Mouse (Mus musculus): ENCODE measurements around the gene Hoxc6. TPM values are rescaled to one million over a fixed set of nuclear protein-coding genes. Genes with fewer than 3 reads are reported as not detected.

Hoxc6 gene
- total RNA-seq, 2 experiments from 2014 or later = not detected

GRCm38 (mm10) chr15:102983716-102984115, 14.3 kb upstream of the Hoxc6 start:
- intact Hi-C loops (cut with DNase I) = loop anchor here (10.0 kb wide), 1 partner anchor 331 kb away; the partner anchor contains the start of gene Gpr84
- no peak for DNase-seq (ENCODE audit: low spot score in 2 of 2)

DNA sequence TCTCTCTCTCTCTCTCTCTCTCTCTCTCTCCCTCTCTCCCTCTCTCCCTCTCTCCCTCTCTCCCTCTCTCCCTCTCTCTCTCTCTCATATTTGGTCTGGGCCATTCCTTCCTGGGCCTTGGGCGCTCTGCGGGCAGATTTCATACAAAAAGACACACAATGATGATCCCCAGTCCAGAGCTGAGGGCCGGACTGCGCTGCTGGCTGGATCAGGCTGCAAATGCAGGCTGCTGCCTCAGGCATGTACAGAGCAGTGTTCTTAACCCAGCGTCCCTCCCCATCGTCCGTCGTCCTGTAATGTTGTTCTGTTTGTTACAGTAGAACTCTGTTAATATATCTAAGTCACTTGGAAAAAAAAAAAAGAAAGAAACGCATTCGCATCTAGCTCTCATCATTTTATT, 13.5 kb upstream of the Hoxc6 start:
- no peak for DNase-seq (ENCODE audit: low spot score in 2 of 2)
- intact Hi-C loops (cut with DNase I) = loop anchor here (10.0 kb wide), 1 partner anchor 330 kb away; the partner anchor contains the start of gene Gpr84

DNA sequence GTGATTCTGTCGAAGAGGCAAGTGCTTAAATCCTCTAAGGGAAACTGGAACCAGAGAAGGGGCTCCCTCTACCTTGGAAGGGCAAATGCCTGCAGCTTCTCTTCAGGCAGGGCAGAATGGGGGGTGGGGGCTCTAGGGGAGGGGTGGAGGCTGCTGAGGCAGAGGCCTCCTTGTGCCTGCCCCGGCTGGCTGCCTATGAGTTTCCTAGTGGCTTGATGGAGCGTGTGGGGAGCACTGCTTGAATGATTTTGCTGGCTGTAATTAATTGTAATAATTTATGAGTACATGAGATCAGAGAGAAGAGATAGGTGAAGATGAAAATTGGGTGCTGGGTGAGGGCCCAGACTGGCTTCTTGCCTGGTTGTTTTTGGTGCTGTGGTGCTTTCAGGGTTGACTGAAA, 13.1 kb upstream of the Hoxc6 start:
- intact Hi-C loops (cut with DNase I) = loop anchor here (10.0 kb wide), 1 partner anchor 330 kb away; the partner anchor contains the start of gene Gpr84
- no peak for DNase-seq (ENCODE audit: low spot score in 2 of 2)

- intact Hi-C loops (cut with DNase I) = loop anchor here (2.0 to 10.0 kb wide), 2 partner anchors 190 to 328 kb away; partner anchors contain the start of gene Gpr84
- DNase-seq (ENCODE audit: low spot score in 2 of 2) = peak; percentile 79 to 90
Observed at GRCm38 (mm10) chr15:102987124-102987833, 10.8 kb upstream of the Hoxc6 start.

GRCm38 (mm10) chr15:102988078-102988477, 10.0 kb upstream of the Hoxc6 start:
- no peak for DNase-seq (ENCODE audit: low spot score in 2 of 2)
- intact Hi-C loops (cut with DNase I) = loop anchor here (10.0 kb wide), 1 partner anchor 327 kb away; the partner anchor contains the start of gene Gpr84

DNA sequence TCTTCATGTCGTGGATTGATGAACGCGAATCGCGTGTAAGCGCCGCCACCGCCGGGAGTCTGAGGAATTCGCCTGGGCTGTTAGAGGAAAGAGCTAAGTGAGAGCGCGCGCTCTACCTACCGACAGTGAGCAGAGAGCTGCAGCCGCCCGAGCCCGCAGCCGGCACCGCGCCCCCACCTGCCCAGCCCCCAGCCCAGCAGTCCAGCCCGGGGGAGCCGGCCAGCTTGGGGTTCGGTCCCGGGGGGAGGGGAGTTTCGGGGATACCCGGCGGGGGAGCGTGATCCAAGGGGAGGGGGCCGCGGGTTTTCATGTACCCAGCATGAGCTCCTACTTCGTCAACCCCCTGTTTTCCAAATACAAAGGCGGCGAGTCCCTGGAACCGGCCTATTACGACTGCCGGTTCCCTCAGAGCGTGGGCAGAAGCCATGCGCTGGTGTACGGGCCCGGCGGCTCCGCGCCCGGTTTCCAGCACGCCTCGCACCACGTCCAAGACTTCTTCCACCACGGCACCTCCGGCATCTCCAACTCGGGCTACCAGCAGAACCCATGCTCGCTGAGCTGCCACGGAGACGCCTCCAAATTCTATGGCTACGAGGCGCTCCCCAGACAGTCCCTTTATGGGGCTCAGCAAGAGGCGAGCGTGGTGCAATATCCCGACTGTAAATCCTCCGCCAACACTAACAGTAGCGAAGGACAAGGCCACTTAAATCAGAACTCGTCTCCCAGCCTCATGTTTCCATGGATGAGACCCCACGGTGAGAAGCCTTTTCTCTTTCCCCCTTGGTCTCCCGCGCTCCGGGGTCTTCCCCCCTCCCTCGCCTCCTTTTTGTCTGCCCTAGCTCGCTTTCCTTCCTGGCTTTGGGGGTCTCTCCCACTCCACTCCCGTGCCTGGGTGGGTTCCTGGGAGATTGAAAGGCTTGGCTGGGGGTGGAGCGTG, 7.3 kb upstream of the Hoxc6 start, which contains the start of gene Hoxc8:
TSS of gene Hoxc8 (plus strand) at position 147 of the 937 bp plus-strand sequence.
- no peak for DNase-seq (ENCODE audit: low spot score in 2 of 2)
- intact Hi-C loops (cut with DNase I) = no loop called here

- DNase-seq (ENCODE audit: low spot score in 2 of 2) = no peak
- intact Hi-C loops (cut with DNase I) = no loop called here
Observed at GRCm38 (mm10) chr15:102991782-102992181, 6.3 kb upstream of the Hoxc6 start.

DNA sequence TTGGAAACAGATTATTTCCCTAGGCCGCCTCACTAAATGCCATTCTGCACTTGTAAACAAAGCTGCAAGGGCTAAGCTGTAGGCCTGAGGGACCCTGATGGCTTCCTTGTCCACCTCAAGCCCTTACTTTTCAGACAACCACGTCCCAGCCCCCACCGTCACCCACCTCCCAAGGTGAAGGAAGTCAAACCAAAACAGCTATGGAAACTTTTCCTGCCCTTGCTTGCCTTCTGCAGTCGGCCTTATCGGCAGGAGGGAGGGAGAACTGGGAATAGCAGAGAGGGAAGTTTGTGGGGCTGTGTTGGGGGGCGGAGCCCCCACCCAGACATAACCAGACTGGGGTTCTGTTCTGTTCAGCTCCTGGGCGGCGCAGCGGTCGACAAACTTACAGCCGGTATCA, 5.9 kb upstream of the Hoxc6 start:
- intact Hi-C loops (cut with DNase I) = no loop called here
- no peak for DNase-seq (ENCODE audit: low spot score in 2 of 2)

GRCm38 (mm10) chr15:102992863-102993262, 5.2 kb upstream of the Hoxc6 start:
- intact Hi-C loops (cut with DNase I) = no loop called here
- no peak for DNase-seq (ENCODE audit: low spot score in 2 of 2)

GRCm38 (mm10) chr15:102996548-102996947, 1.5 kb upstream of the Hoxc6 start:
- intact Hi-C loops (cut with DNase I) = no loop called here
- DNase-seq (ENCODE audit: low spot score in 2 of 2) = no peak

DNA sequence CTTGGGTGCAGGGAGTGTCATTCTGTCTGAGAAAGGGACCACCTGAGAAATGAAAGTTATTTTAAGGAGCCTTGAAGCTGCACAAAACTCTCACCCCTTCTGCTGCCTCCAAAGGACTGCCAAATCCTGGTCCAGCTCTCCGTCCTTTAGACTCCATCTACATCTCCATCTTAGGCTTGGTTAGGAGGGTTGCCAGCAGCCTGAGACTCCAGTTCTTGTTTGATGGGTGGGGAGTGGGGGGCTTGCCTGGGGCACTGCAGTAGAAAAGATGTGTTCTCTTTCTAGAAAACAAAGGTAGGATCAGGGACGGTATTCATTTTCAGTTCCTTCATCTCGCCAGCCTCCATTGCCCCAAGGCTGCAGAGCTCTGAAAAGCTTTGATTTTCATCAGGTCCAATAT, 626 bp upstream of the Hoxc6 start:
- intact Hi-C loops (cut with DNase I) = no loop called here

GRCm38 (mm10) chr15:102998608-102999182, 638 bp downstream of the Hoxc6 start:
- intact Hi-C loops (cut with DNase I) = no loop called here
- no peak for DNase-seq (ENCODE audit: low spot score in 2 of 2)

More for the DNA sequence above, 626 bp upstream of the Hoxc6 start:
- DNase-seq (ENCODE audit: low spot score in 2 of 2) = no peak

GRCm38 (mm10) chr15:102999183-102999831, 1.2 kb downstream of the Hoxc6 start:
- DNase-seq (ENCODE audit: low spot score in 2 of 2) = no peak
- intact Hi-C loops (cut with DNase I) = no loop called here

- no peak for DNase-seq (ENCODE audit: low spot score in 2 of 2)
- intact Hi-C loops (cut with DNase I) = no loop called here
Observed at GRCm38 (mm10) chr15:102999955-103000354, 1.9 kb downstream of the Hoxc6 start.

GRCm38 (mm10) chr15:103000501-103000901, 2.4 kb downstream of the Hoxc6 start:
- no peak for DNase-seq (ENCODE audit: low spot score in 2 of 2)
- intact Hi-C loops (cut with DNase I) = no loop called here

DNA sequence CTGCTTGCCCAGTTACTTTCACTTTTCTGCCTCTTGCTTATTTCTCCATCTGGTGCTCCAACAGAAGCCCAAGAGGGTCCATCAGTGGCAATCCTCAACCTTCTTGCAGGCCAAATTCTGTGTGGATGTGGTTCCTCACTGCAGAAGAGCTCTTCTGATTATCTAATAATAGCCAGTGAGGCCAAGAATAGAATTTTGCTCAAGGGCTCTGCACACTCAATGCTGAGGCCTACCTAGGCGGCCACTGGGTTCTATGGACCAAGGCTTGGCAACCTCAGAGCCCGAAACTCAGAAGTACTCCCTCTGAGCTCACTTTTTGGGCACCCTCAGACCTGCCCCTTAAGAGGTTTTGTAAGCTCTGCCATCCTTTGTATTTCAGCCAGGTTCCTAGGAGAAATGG, 3.3 kb downstream of the Hoxc6 start:
- intact Hi-C loops (cut with DNase I) = no loop called here
- no peak for DNase-seq (ENCODE audit: low spot score in 2 of 2)

DNA sequence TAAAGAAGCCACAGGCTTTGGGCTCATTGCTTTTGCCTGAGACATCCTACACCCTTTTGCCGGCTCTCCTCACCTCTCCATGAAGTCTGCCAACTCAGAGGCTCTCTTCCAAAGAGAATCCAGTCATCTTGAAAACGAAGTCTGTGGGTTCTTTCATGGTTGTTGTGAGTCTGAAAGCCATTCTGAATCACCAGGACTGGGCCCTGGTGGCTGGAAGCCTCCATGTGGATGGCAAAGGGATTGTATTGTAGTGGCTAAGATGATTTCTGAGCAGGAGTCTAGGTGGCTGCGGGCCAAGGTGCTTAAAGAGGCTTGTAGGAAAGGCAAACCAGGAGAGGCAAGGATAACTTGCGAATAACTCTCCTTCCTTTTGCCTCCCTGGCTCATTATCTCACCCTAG, 4.1 kb downstream of the Hoxc6 start:
- no peak for DNase-seq (ENCODE audit: low spot score in 2 of 2)
- intact Hi-C loops (cut with DNase I) = no loop called here

DNA sequence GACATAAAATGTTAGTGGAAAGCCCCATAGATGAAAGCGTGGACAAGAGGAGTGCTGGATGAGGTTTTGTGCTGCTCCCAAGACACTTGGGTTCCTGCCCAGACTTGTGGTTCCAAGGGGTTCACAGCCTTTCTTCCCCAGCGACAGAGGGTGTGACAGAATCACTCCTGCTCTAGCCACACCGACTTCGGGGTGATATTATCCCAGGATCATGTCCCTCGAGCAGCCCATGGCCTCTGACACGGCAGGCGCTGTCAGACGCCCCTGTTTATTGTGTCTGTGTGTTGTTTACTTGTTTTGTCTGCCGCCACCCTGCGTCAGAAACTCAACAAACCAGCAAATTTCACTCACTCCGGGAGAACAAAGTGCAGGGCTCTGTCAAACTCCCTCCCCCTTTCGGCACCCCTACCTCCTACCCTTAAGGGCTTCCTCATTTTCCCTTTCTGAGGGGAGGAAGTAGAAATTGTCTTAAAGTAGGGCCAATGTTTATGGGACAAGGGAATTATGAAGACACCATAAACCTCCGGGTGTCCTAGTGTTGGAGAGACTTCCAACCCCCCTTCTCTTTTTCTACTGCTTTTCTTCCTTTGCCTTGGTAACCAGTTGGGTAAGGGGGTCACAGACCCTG, 4.9 kb downstream of the Hoxc6 start:
- intact Hi-C loops (cut with DNase I) = no loop called here
- DNase-seq (ENCODE audit: low spot score in 2 of 2) = no peak

DNA sequence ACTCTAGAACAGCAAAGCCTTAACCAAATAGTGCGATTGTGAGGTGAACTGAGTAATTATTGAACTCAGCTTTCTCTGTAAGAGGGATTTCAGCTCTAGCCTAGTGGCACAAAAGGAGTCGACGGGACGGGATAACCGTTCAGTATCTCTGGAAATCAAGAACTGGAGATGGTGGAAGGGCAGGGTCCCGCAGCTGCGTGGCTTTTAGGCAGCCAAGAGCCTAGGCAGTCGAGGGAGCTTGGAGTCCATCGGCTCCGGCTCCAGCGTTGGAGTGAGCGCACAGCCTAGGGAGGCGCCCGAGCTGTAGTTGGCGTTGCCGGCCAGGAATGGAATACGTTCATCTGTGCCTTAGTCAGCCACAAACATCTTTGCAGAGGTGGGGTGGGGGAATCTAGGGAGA, 7.3 kb downstream of the Hoxc6 start:
- DNase-seq (ENCODE audit: low spot score in 2 of 2) = no peak
- intact Hi-C loops (cut with DNase I) = no loop called here

All from left cerebral cortex, postnatal 14 days (tissue).